Mouse (Mus musculus): ENCODE measurements around the gene Tbc1d22b.

- TF ChIP-seq POLR2A (IDR thresholded peaks at IDR 0.05; ENCODE audit: low read depth, low read length) (no peak), CTCF (IDR thresholded peaks at IDR 0.05; ENCODE audit: extremely low read depth, insufficient read depth, insufficient read length, insufficient replicate concordance) (no peak)
These were observed 80.0 kb downstream of the Tbc1d22b start for GRCm38 (mm10) chr17:29629620-29630019.
